Mouse (Mus musculus) MEL (cell line): ENCODE data around the gene Sergef. TPM values are rescaled to one million over a fixed set of nuclear protein-coding genes. Genes with fewer than 3 reads are reported as not detected.

Experiments used
- DNase-seq: peaks from one replicate; pipeline ENCODE4 v3.0.0; 2011; ENCODE audit warnings: low read depth, low spot score
- H3K27ac ChIP-seq: 2 replicates; pipeline ENCODE4 v1.5.1; 2012; ENCODE audit warnings: low read depth, mild to moderate bottlenecking, control low read depth, low read length, moderate library complexity; ENCODE audit not compliant: control insufficient read depth
- H3K27me3 ChIP-seq, 2 experiments: fragments of 150-350 bp in 1 of 2; sonication (generic) in 1 of 2; 2 replicates each; pipeline ENCODE4 v1.6.1; 2012; ENCODE audit warnings: low read length in 2 of 2, mild to moderate bottlenecking in 2 of 2, improper control_type of control experiment in 1 of 2, moderate library complexity in 1 of 2; ENCODE audit not compliant: insufficient read depth in 2 of 2, control insufficient read depth in 1 of 2
- H3K36me3 ChIP-seq, 2 experiments: 2 replicates each; pipeline ENCODE4 v1.6.1; 2012 to 2014; ENCODE audit warnings: low read length in 2 of 2, improper control_type of control experiment in 1 of 2, inconsistent platforms in 1 of 2, mild to moderate bottlenecking in 1 of 2; ENCODE audit not compliant: insufficient read depth in 2 of 2, control insufficient read depth in 1 of 2
- H3K4me1 ChIP-seq, 2 experiments: fragments of 150-350 bp in 1 of 2; sonication (generic) in 1 of 2; 2 replicates each; pipeline ENCODE4 v1.6.1; 2012; ENCODE audit warnings: low read length in 2 of 2, improper control_type of control experiment in 1 of 2, mild to moderate bottlenecking in 1 of 2; ENCODE audit not compliant: insufficient read depth in 2 of 2, control insufficient read depth in 1 of 2
- H3K4me3 ChIP-seq, 2 experiments: fragments of 150-350 bp in 1 of 2; sonication (generic) in 1 of 2; 2 replicates each; pipeline ENCODE4 v1.5.1; 2012; ENCODE audit warnings: low read depth in 2 of 2, low read length in 2 of 2, mild to moderate bottlenecking in 2 of 2, moderate library complexity in 2 of 2, control low read depth in 1 of 2, improper control_type of control experiment in 1 of 2; ENCODE audit not compliant: control insufficient read depth in 1 of 2, insufficient read depth in 1 of 2
- H3K79me2 ChIP-seq: 2 replicates; pipeline ENCODE4 v1.6.1; 2012; ENCODE audit warnings: mild to moderate bottlenecking, low read length, moderate library complexity; ENCODE audit not compliant: control insufficient read depth, poor library complexity, insufficient read depth
- H3K9ac ChIP-seq: 2 replicates; pipeline ENCODE4 v1.6.1; 2012; ENCODE audit warnings: low read depth, mild to moderate bottlenecking, control low read depth, low read length, moderate library complexity; ENCODE audit not compliant: control insufficient read depth, poor library complexity, severe bottlenecking
- H3K9me3 ChIP-seq: fragments of 150-350 bp; sonication (generic); replicated peaks from 2 replicates; pipeline ENCODE4 v1.6.1; 2012; ENCODE audit warnings: mild to moderate bottlenecking, low read length, improper control_type of control experiment, moderate library complexity; ENCODE audit not compliant: insufficient read depth
- CHD2 ChIP-seq: IDR thresholded peaks from 2 replicates; pipeline ENCODE4 v1.6.1; 2011; ENCODE audit warnings: low read length, improper control_type of control experiment
- ELF1 ChIP-seq: IDR thresholded peaks from 2 replicates; pipeline ENCODE4 v1.6.1; 2014; ENCODE audit warnings: low read depth, mild to moderate bottlenecking, inconsistent platforms, low read length, improper control_type of control experiment, moderate library complexity
- EP300 ChIP-seq, 2 experiments: IDR thresholded peaks; 2 replicates each; pipeline ENCODE4 v1.6.1; 2011; ENCODE audit warnings: improper control_type of control experiment in 2 of 2, low read length in 2 of 2, low read depth in 1 of 2, mild to moderate bottlenecking in 1 of 2
- ETS1 ChIP-seq: IDR thresholded peaks from 2 replicates; pipeline ENCODE4 v1.6.1; 2012; ENCODE audit warnings: low read depth, mild to moderate bottlenecking, inconsistent platforms, low read length, improper control_type of control experiment, moderate library complexity
- GABPA ChIP-seq: IDR thresholded peaks from 2 replicates; pipeline ENCODE4 v1.6.1; 2012; ENCODE audit warnings: low read depth, mild to moderate bottlenecking, inconsistent platforms, low read length, improper control_type of control experiment, moderate library complexity
- GATA1 ChIP-seq: IDR thresholded peaks from 2 replicates; pipeline ENCODE4 v1.6.1; 2011; ENCODE audit warnings: low read depth, low read length, improper control_type of control experiment
- HCFC1 ChIP-seq: IDR thresholded peaks from 2 replicates; pipeline ENCODE4 v1.6.1; 2012; ENCODE audit warnings: low read depth, mild to moderate bottlenecking, inconsistent platforms, low read length, improper control_type of control experiment, moderate library complexity
- JUND ChIP-seq: IDR thresholded peaks from 2 replicates; pipeline ENCODE4 v1.6.1; 2011; ENCODE audit warnings: low read depth, mild to moderate bottlenecking, improper control_type of control experiment, low read length
- MAFK ChIP-seq: IDR thresholded peaks from 2 replicates; pipeline ENCODE4 v1.6.1; 2011; ENCODE audit warnings: low read depth, mild to moderate bottlenecking, low read length, improper control_type of control experiment, borderline replicate concordance
- MAZ ChIP-seq: IDR thresholded peaks from 2 replicates; pipeline ENCODE4 v1.6.1; 2012; ENCODE audit warnings: low read depth, mild to moderate bottlenecking, inconsistent platforms, low read length, improper control_type of control experiment
- MXI1 ChIP-seq: IDR thresholded peaks from 2 replicates; pipeline ENCODE4 v1.6.1; 2011; ENCODE audit warnings: mild to moderate bottlenecking, low read depth, low read length, improper control_type of control experiment
- MYB ChIP-seq: IDR thresholded peaks from 2 replicates; pipeline ENCODE4 v1.6.1; 2011; ENCODE audit warnings: mild to moderate bottlenecking, low read depth, low read length, improper control_type of control experiment
- POLR2A ChIP-seq, 2 experiments: IDR thresholded peaks; 2 replicates each; pipeline ENCODE4 v1.6.1; 2011 to 2012; ENCODE audit warnings: low read length in 2 of 2, mild to moderate bottlenecking in 2 of 2, control low read depth in 1 of 2, improper control_type of control experiment in 1 of 2, low read depth in 1 of 2, moderate library complexity in 1 of 2; ENCODE audit not compliant: control insufficient read depth in 1 of 2, insufficient read depth in 1 of 2, poor library complexity in 1 of 2
- POLR2AphosphoS5 ChIP-seq: IDR thresholded peaks from 2 replicates; pipeline ENCODE4 v1.6.1; 2012; ENCODE audit warnings: low read depth, borderline replicate concordance, mild to moderate bottlenecking, inconsistent platforms, low read length, moderate library complexity, mixed read lengths
- RAD21 ChIP-seq: IDR thresholded peaks from 2 replicates; pipeline ENCODE4 v1.6.1; 2011; ENCODE audit warnings: mild to moderate bottlenecking, low read depth, low read length, improper control_type of control experiment
- SIN3A ChIP-seq: IDR thresholded peaks from 2 replicates; pipeline ENCODE4 v1.6.1; 2012; ENCODE audit warnings: low read length, improper control_type of control experiment, inconsistent platforms
- SMC3 ChIP-seq: IDR thresholded peaks from 2 replicates; pipeline ENCODE4 v1.6.1; 2011; ENCODE audit warnings: low read depth, low read length, improper control_type of control experiment
- TAL1 ChIP-seq: IDR thresholded peaks from 2 replicates; pipeline ENCODE4 v1.6.1; 2012; ENCODE audit warnings: mild to moderate bottlenecking, inconsistent platforms, low read length, moderate library complexity, mixed read lengths
- TBP ChIP-seq: IDR thresholded peaks from 2 replicates; pipeline ENCODE4 v1.8.0; 2011; ENCODE audit warnings: low read depth, low read length, improper control_type of control experiment
- TCF12 ChIP-seq: IDR thresholded peaks from 2 replicates; pipeline ENCODE4 v1.6.1; 2014; ENCODE audit warnings: low read depth, mild to moderate bottlenecking, inconsistent platforms, low read length, improper control_type of control experiment, moderate library complexity
- ZC3H11A ChIP-seq: IDR thresholded peaks from 2 replicates; pipeline ENCODE4 v1.6.1; 2012; ENCODE audit warnings: low read depth, mild to moderate bottlenecking, inconsistent platforms, low read length, improper control_type of control experiment
- ZMIZ1 ChIP-seq: IDR thresholded peaks from 2 replicates; pipeline ENCODE4 v1.6.1; 2012; ENCODE audit warnings: low read depth, mild to moderate bottlenecking, inconsistent platforms, low read length, improper control_type of control experiment, moderate library complexity
- ZNF384 ChIP-seq: IDR thresholded peaks from 2 replicates; pipeline ENCODE4 v1.6.1; 2012; ENCODE audit warnings: low read depth, mild to moderate bottlenecking, inconsistent platforms, low read length, improper control_type of control experiment
- polyA plus RNA-seq, 2 experiments: library from polyadenylated mRNA; stranded (reverse) in 1 of 2; unstranded in 1 of 2; fragments of >175 nt in 1 of 2; fragments of >200 nt in 1 of 2; gene quantifications; 2 replicates each; pipeline versions ENCODE4 v1.2.1 to v1.2.4; 2012; ENCODE audit warnings: low replicate concordance in 2 of 2, low read depth in 1 of 2; ENCODE audit not compliant: insufficient read length in 2 of 2, insufficient read depth in 1 of 2, missing spikeins in 1 of 2
- total RNA-seq: library from RNA; depleted of rRNA; stranded (reverse); fragments of 300-350 nt; gene quantifications from 2 replicates; pipeline ENCODE4 v1.2.3, GENCODE M21; 2012

The Sergef gene
- total and polyA plus RNA-seq, 3 experiments, result 7.6 to 11.7 TPM; not detected in 1

DNA sequence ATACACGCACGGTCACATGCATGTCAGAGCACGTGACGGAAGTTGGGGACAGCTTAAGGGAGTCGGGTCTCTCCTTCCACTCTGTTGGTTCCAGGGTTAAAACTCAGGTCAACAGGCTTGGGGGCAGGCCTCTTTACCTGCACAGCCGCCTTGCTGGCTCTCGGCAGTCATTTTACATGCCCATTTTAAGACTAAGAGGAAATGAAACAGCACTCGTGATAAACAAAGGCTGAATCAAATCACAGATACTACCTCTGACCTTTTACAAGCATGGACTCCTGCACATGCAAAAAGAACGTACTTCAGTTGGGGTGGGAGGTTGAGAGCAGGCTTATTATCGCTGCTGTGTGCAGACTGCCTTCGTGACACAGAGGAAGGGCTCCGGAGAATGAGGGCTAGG is 50.4 kb downstream of the Sergef start:
- Histone ChIP-seq H3K9ac (no peak overlapping the region), H3K4me3 (no peak overlapping the region), H3K79me2 (no peaks in the 10 kb centered on the region), H3K27me3 (no peaks in the 10 kb centered on the region), H3K4me1 (no peaks in the 10 kb centered on the region), H3K9me3 (no peaks in the 10 kb centered on the region), H3K36me3 (no peaks in the 10 kb centered on the region), H3K27ac (no peak overlapping the region)
- DNase-seq, result no peak
- TF ChIP-seq MAZ, result no peak
- no peak for TF ChIP-seq MXI1
- no peak for TF ChIP-seq SIN3A
- TF ChIP-seq ZC3H11A, result no peak
- TF ChIP-seq EP300 (IDR thresholded peaks at IDR 0.05; ENCODE audit: low read depth in 1 of 2, low read length in 2 of 2), result no peak
- no peak for TF ChIP-seq MAFK
- TF ChIP-seq ZMIZ1, result no peak
- TF ChIP-seq ELF1, result no peak
- TF ChIP-seq SMC3, result no peak
- TF ChIP-seq TCF12, result no peak
- TF ChIP-seq MYB, result no peak
- TF ChIP-seq HCFC1, result no peak
- TF ChIP-seq POLR2A (IDR thresholded peaks at IDR 0.05; ENCODE audit: control insufficient read depth in 1 of 2, insufficient read depth in 1 of 2, low read depth in 1 of 2, low read length in 2 of 2, poor library complexity in 1 of 2), result no peak
- TF ChIP-seq TAL1, result no peak
- no peak for TF ChIP-seq ETS1
- TF ChIP-seq RAD21, result no peak
- no peak for TF ChIP-seq GATA1
- TF ChIP-seq JUND, result no peak
- no peak for TF ChIP-seq CHD2
- no peak for TF ChIP-seq GABPA

DNA sequence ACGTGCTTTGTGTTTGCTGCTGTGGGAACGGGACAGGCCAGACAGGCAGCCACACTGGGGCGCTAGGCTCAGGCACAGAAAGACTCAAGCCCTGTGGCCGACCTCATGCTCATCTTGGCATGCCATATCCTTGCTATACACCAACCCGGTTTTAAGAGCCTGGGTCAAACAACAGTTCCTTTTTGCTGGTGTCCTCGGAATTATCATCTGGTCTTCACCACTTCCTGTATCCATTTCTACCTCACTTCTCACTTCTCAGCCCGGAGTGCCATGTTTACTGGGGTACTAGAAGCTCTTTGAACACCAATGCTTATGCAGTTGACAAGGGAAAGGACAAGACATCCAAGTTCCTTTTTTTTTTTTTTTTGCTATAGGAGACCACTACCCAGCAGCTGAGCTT is 51.6 kb downstream of the Sergef start:
- TF ChIP-seq TBP (no peak), TAL1 (no peak), POLR2AphosphoS5 (no peak), ZNF384 (peak; percentile 59; the same call in 1 of the 2 replicates)
- Histone ChIP-seq H3K27me3 (no peaks in the 10 kb centered on the region), H3K36me3 (no peaks in the 10 kb centered on the region), H3K9me3 (no peaks in the 10 kb centered on the region), H3K27ac (no peak overlapping the region), H3K9ac (no peak overlapping the region), H3K4me1 (no peaks in the 10 kb centered on the region), H3K79me2 (no peaks in the 10 kb centered on the region), H3K4me3 (no peak overlapping the region)
- peak; percentile 13 for DNase-seq
